Mouse (Mus musculus) 3134 (cell line): ENCODE results near the gene Catsperz.

Source experiments
- DNase-seq: peaks from one replicate; pipeline ENCODE4 v3.0.0-alpha.2; 2011; ENCODE audit warnings: low spot score; ENCODE audit not compliant: insufficient read length; ENCODE audit errors: extremely low read depth

Catsperz gene

GRCm38 (mm10) chr19:6924461-6925306, 496 bp downstream of the Catsperz start:
- DNase-seq: no peak

- DNase-seq: no peak
These were observed 2.1 kb downstream of the Catsperz start for GRCm38 (mm10) chr19:6922901-6923735.

- DNase-seq: peak; percentile 99
These were observed 3.3 kb downstream of the Catsperz start, which contains the start of gene Esrra for GRCm38 (mm10) chr19:6921647-6922567. TSS of gene Esrra (minus strand) at chr19:6921813.

GRCm38 (mm10) chr19:6920741-6921636, 4.2 kb downstream of the Catsperz start:
- DNase-seq: peak; percentile 57

GRCm38 (mm10) chr19:6919876-6920740, 5.1 kb downstream of the Catsperz start:
- DNase-seq: peak; percentile 35

GRCm38 (mm10) chr19:6919431-6919830, 5.7 kb downstream of the Catsperz start:
- no peak for DNase-seq

- DNase-seq: no peak
These were observed 6.9 kb downstream of the Catsperz start for GRCm38 (mm10) chr19:6918321-6918720.

- no peak for DNase-seq
These were observed 8.7 kb downstream of the Catsperz start for GRCm38 (mm10) chr19:6916496-6916895.

GRCm38 (mm10) chr19:6915276-6915675, 9.9 kb downstream of the Catsperz start:
- DNase-seq: no peak

- DNase-seq: no peak
These were observed 10.6 kb downstream of the Catsperz start for GRCm38 (mm10) chr19:6914540-6914939.

- DNase-seq: no peak
These were observed 11.2 kb downstream of the Catsperz start for GRCm38 (mm10) chr19:6913991-6914390.

- DNase-seq: no peak
These were observed 12.1 kb downstream of the Catsperz start for GRCm38 (mm10) chr19:6913036-6913435.

GRCm38 (mm10) chr19:6912205-6912970, 12.8 kb downstream of the Catsperz start:
- no peak for DNase-seq

- DNase-seq: no peak
These were observed 13.8 kb downstream of the Catsperz start for GRCm38 (mm10) chr19:6911101-6912074.

GRCm38 (mm10) chr19:6910306-6910705, 14.9 kb downstream of the Catsperz start:
- DNase-seq: peak; percentile 75

GRCm38 (mm10) chr19:6909507-6910289, 15.5 kb downstream of the Catsperz start, which contains the start of the genes Trmt112 and Prdx5:
TSS of gene Trmt112 (plus strand) at chr19:6909698.
TSS of gene Prdx5 (minus strand) at chr19:6910106.
- peak; percentile 92 for DNase-seq
